Mouse (Mus musculus) liver, embryonic 14.5 days (tissue): ENCODE measurements around the gene Ppp1r14c. TPM values are rescaled to one million over a fixed set of nuclear protein-coding genes. Genes with fewer than 3 reads are reported as not detected.
"Not testable (repeated sequence)": the region's sequence is repeated elsewhere in the genome, so short reads cannot be mapped to it uniquely, and the experiment has no call there.

Experiments
- ATAC-seq: fragments of 200-750 bp; cut with Nextera tagmentation; 2 replicates; pipeline ENCODE4 v1.8.0; 2017; ENCODE audit warnings: moderate number of reproducible peaks, mild to moderate bottlenecking, moderate library complexity; ENCODE audit not compliant: insufficient read depth
- DNase-seq, 3 experiments: peaks; one replicate each; pipeline ENCODE4 v3.0.0-alpha.2; 2012 to 2013; ENCODE audit warnings: low read depth in 3 of 3, low spot score in 3 of 3
- H3K27ac ChIP-seq: fragments of 300-500 bp; sonication (generic); 2 replicates; pipeline ENCODE4 v1.5.1; 2014; ENCODE audit warnings: moderate library complexity, mild to moderate bottlenecking, control low read depth, inconsistent platforms
- H3K27me3 ChIP-seq: fragments of 300-500 bp; sonication (generic); 2 replicates; pipeline ENCODE4 v1.6.1; 2014; ENCODE audit warnings: mild to moderate bottlenecking, low read length, moderate library complexity; ENCODE audit not compliant: control insufficient read depth, insufficient read depth
- H3K36me3 ChIP-seq: fragments of 300-500 bp; sonication (generic); replicated peaks from 2 replicates; pipeline ENCODE4 v1.6.1; 2014; ENCODE audit warnings: low read depth; ENCODE audit not compliant: control insufficient read depth, insufficient read depth
- H3K4me1 ChIP-seq, 2 experiments: fragments of 200-500 bp in 1 of 2; fragments of 300-500 bp in 1 of 2; sonication (generic) in 1 of 2; replicated peaks; 2 replicates each; pipeline ENCODE4 v1.6.1; 2012 to 2014; ENCODE audit warnings: antibody characterized with exemption in 1 of 2, inconsistent platforms in 1 of 2, low read length in 1 of 2; ENCODE audit not compliant: control insufficient read depth in 2 of 2, insufficient read depth in 2 of 2
- H3K4me2 ChIP-seq: fragments of 300-500 bp; sonication (generic); 2 replicates; pipeline ENCODE4 v1.6.1; 2014; ENCODE audit warnings: low read depth, mild to moderate bottlenecking, control low read depth, moderate library complexity
- H3K4me3 ChIP-seq, 2 experiments: fragments of 200-500 bp in 1 of 2; fragments of 300-500 bp in 1 of 2; sonication (generic) in 1 of 2; 2 replicates each; pipeline ENCODE4 v1.5.1; 2012 to 2014; ENCODE audit warnings: low read depth in 2 of 2, low read length in 2 of 2, mild to moderate bottlenecking in 2 of 2, control low read depth in 1 of 2, inconsistent platforms in 1 of 2, moderate library complexity in 1 of 2; ENCODE audit not compliant: insufficient read depth in 1 of 2
- H3K9ac ChIP-seq: fragments of 300-500 bp; sonication (generic); replicated peaks from 2 replicates; pipeline ENCODE4 v1.6.1; 2014; ENCODE audit warnings: mild to moderate bottlenecking, control low read depth, moderate library complexity
- H3K9me3 ChIP-seq: fragments of 300-500 bp; sonication (generic); 2 replicates; pipeline ENCODE4 v1.6.1; 2016; ENCODE audit warnings: low read length, mixed read lengths; ENCODE audit not compliant: control insufficient read depth
- CTCF ChIP-seq: IDR thresholded peaks from 2 replicates; pipeline ENCODE4 v1.5.1; 2016; ENCODE audit warnings: antibody characterized with exemption, low read depth, control low read depth
- EP300 ChIP-seq: IDR thresholded peaks from 2 replicates; pipeline ENCODE4 v1.6.1; 2016; ENCODE audit warnings: antibody characterized with exemption, low read depth
- WGBS: fragments of 180-500 bp; shearing (Covaris S2); extraction: QIAGEN DNeasy Blood & Tissue Kit; methylation state at CpG from one replicate; pipeline ENCODE4 v1.1.7; 2014; ENCODE audit not compliant: insufficient replicate concordance; 5-methylcytosine and 5-hydroxymethylcytosine counted together
- polyA plus RNA-seq, 2 experiments: library from polyadenylated mRNA; depleted of rRNA in 1 of 2; stranded (reverse) in 1 of 2; unstranded in 1 of 2; fragments of >200 nt; fragmentation: Nextera tagmentation in 1 of 2; extraction: Ambion mirVana in 1 of 2; gene quantifications; 2 replicates each; pipeline versions ENCODE4 v1.2.1 to v1.2.3; 2012 to 2014

Gene Ppp1r14c
- polyA plus RNA-seq, 2 experiments: 0.08 TPM; not detected in 1

DNA sequence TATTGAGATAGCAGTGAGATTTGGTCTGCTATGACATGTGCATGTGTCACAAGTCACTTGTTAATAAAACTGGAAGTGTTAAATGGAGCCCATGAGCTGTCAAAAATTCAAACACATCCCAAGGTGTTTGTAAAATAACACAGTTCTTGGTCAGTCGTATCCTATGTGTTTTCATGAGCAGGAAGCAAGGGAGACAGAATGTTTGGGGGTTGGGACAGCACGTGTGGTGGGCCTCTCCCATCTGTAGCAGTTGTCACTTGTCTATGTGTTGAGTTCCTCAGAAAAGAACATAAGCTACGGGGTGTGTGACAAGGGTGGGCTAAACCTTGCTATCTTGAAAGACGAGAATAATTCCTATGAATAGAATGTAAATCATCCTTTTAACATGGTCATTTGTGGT lies 51.6 kb downstream of the Ppp1r14c start:
- DNase-seq: no peak
- 28% methylated on average over 4 of the region's 4 CpGs for WGBS
- Histone ChIP-seq H3K27me3 (no peaks in the 10 kb centered on the region), H3K9me3 (no peaks in the 10 kb centered on the region), H3K4me1 (no peaks in the 10 kb centered on the region), H3K4me3 (no peak overlapping the region), H3K9ac (no peak overlapping the region), H3K4me2 (no peak overlapping the region), H3K36me3 (no peaks in the 10 kb centered on the region), H3K27ac (no peak overlapping the region)
- no peak for ATAC-seq
- TF ChIP-seq EP300 (no peak), CTCF (no peak)

- Histone ChIP-seq H3K36me3 (no peaks in the 10 kb centered on the region), H3K9me3 (no peaks in the 10 kb centered on the region), H3K27me3 (no peaks in the 10 kb centered on the region), H3K4me2 (no peak overlapping the region), H3K9ac (no peak overlapping the region), H3K4me3 (no peak overlapping the region), H3K4me1 (no peaks in the 10 kb centered on the region), H3K27ac (no peak overlapping the region)
- no peak for DNase-seq
- TF ChIP-seq CTCF: no peak
- no peak for TF ChIP-seq EP300
- ATAC-seq: no peak
Observed at GRCm38 (mm10) chr10:3424016-3424415, 58.2 kb downstream of the Ppp1r14c start.

DNA sequence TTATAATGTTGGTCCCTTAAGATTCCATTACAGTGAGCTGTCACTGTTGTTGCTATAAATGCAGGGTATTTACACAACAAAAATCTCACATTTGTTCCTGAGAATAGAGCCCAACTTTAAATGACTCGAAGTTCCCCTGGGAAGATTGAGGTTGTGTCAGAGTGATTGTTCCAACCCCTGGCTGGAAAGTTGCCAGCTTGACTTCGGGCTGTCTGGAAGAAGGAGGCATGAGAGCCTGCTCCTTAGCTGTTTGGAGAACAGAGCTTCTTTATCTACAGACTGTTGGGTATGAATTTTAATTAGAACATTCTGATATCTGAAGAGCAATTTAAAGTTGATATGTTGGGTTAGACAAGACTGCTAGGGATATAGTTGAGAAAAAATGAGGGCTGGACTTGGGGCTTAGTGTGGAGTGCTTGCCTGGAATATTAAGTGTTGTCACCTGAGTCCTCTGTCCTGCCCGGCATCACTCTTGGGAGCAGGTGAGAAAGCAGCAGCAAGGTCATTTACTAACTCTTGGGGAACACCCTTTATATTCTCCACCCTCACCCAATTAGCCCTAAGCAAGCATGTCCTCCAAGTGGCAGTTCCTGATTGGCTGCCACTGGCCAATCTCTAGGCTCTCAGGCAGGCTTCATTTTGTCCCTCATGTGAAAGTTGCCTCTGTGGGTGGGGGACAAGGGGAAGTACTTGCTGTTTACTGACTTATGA lies 62.0 kb downstream of the Ppp1r14c start:
- ATAC-seq (no peak), DNase-seq (no peak)
- TF ChIP-seq CTCF (no peak), EP300 (no peak)
- no peaks in the 10 kb centered on the region for H3K27me3 ChIP-seq
- H3K36me3 ChIP-seq: no peaks in the 10 kb centered on the region
- H3K4me2 ChIP-seq: no peak overlapping the region
- 46% methylated on average over 3 of the region's 3 CpGs for WGBS
- H3K27ac ChIP-seq: no peak overlapping the region
- no peak overlapping the region for H3K4me3 ChIP-seq
- no peaks in the 10 kb centered on the region for H3K4me1 ChIP-seq
- H3K9me3 ChIP-seq: no peaks in the 10 kb centered on the region
- H3K9ac ChIP-seq: no peak overlapping the region

GRCm38 (mm10) chr10:3434848-3435474 lies 69.1 kb downstream of the Ppp1r14c start:
- no peaks in the 10 kb centered on the region for H3K36me3 ChIP-seq
- H3K4me3 ChIP-seq: no peak overlapping the region
- no peaks in the 10 kb centered on the region for H3K27me3 ChIP-seq
- no peak for DNase-seq
- H3K9ac ChIP-seq: no peak overlapping the region
- H3K27ac ChIP-seq: no peak overlapping the region
- no peak overlapping the region for H3K4me2 ChIP-seq
- TF ChIP-seq EP300: no peak
- no peaks in the 10 kb centered on the region for H3K4me1 ChIP-seq
- no peak for ATAC-seq
- WGBS: 72% methylated on average over 8 of the region's 8 CpGs
- no peaks in the 10 kb centered on the region for H3K9me3 ChIP-seq

DNA sequence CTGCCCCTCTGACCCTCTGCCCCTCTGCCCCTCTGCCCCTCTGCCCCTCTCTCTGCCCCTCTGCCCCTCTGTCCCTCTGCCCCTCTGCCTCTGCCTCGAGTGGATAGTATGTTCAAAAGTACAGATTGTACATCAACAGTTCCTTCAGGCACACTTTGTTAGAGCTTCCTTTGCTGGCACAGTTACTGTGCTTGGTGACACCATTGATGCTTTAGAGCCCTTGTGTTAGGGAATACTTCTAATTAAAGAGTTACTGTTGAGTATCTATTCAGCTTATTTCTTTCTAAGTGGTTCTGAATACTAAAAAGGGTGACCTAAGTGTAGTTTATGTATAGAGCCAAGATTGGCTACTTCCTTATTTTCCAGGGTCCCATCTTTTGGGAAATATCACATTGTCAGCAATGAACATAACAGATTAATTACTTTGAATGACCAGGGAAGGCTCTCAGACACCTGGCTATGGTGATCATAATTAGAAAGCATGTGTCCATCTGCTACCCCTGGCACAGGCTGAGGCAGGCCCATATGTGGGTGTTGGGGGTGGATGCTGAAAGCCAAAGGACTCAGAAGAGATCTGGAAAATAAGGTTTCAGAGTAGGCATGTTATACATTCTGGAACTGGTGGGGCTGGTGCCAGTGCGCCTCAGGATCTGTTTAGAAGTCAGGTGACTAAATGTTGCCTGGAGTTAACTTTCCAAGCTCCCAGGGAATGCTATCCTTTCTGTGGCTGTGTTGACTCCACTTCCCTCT lies 75.0 kb downstream of the Ppp1r14c start:
- Histone ChIP-seq H3K9me3 (no peaks in the 10 kb centered on the region), H3K4me2 (no peak overlapping the region), H3K4me1 (no peaks in the 10 kb centered on the region), H3K27me3 (no peaks in the 10 kb centered on the region), H3K4me3 (no peak overlapping the region), H3K27ac (no peak overlapping the region), H3K36me3 (no peaks in the 10 kb centered on the region), H3K9ac (no peak overlapping the region)
- TF ChIP-seq EP300: no peak
- TF ChIP-seq CTCF: no peak
- no peak for ATAC-seq
- no peak for DNase-seq
- 28% methylated on average over 2 of the region's 2 CpGs for WGBS

- ATAC-seq, H3K36me3 ChIP-seq, H3K27ac ChIP-seq, H3K27me3 ChIP-seq, H3K4me1 ChIP-seq, H3K9ac ChIP-seq, H3K4me2 ChIP-seq, DNase-seq, H3K4me3 ChIP-seq, H3K9me3 ChIP-seq: not testable (repeated sequence)
- WGBS: 70% methylated on average over 10 of the region's 10 CpGs
Observed at GRCm38 (mm10) chr10:3446748-3447147, 80.9 kb downstream of the Ppp1r14c start.
